Mouse (Mus musculus): ENCODE measurements around the gene Ciz1.

The Ciz1 gene

GRCm38 (mm10) chr2:32380001-32380500 lies 27.9 kb downstream of the Ciz1 start:
- no peak for DNase-seq (ENCODE audit: low spot score in 2 of 2)

- peak; percentile 41 to 50 for DNase-seq (ENCODE audit: low spot score in 2 of 2)
Observed at GRCm38 (mm10) chr2:32381141-32381774, 29.1 kb downstream of the Ciz1 start.

GRCm38 (mm10) chr2:32381775-32382223 lies 29.7 kb downstream of the Ciz1 start, which contains the start of gene 1110008P14Rik:
Gene 1110008P14Rik, minus strand, starts transcription at chr2:32381938.
- DNase-seq (ENCODE audit: low spot score in 2 of 2) = peak; percentile 71 to 86

GRCm38 (mm10) chr2:32382689-32383088 lies 30.6 kb downstream of the Ciz1 start:
- no peak for DNase-seq (ENCODE audit: low spot score in 2 of 2)

- DNase-seq (ENCODE audit: low spot score in 2 of 2) = no peak
Observed at GRCm38 (mm10) chr2:32387706-32388490, 35.8 kb downstream of the Ciz1 start, which contains the start of gene Lcn2. Gene Lcn2, minus strand, starts transcription at chr2:32388252.

GRCm38 (mm10) chr2:32389157-32389556 lies 37.0 kb downstream of the Ciz1 start:
- DNase-seq (ENCODE audit: low spot score in 2 of 2) = no peak

DNA sequence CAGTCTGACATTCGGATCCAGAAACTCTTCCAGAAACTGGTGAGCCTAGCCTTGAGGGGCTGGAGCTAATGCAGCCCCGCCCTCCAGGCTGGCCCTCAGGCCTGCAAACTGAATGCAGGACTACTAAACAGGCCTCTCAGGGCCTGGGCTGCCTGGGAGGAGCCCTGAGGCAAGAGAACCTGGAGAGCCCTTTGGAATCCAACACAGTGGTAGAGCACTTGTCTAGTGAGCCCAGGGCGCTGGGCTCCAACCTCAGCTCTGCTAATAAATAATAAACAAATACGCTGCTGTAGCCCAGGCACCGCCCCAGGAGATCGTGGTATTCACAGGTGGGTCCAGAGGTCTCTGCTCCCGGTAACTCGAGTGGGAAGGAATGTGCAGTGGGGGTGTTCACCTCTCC lies 38.7 kb downstream of the Ciz1 start:
- no peak for DNase-seq (ENCODE audit: low spot score in 2 of 2)

GRCm38 (mm10) chr2:32392063-32392462 lies 39.9 kb downstream of the Ciz1 start:
- no peak for DNase-seq (ENCODE audit: low spot score in 2 of 2)

DNA sequence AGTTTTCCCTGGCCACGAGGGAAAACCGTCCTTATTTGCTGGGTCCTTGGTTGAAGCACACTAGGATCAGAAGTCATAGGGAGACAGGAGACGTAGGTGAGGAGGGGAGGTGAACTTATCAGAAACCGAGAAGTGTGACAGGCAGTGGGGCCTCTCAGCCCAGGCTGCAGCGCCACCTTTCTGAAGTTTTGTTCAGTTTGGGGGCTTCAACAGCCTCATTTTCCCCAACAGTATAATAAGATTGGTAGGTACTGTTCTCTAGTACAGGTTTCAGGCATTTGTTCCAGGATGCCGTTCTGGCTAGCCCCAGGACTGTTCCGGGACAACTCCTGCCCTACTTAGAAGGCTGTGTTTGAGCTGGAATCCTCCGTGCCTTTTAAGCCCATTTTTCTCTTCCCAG lies 42.8 kb downstream of the Ciz1 start:
- DNase-seq (ENCODE audit: low spot score in 2 of 2) = peak in 1 of 2 experiments; percentile 28

- DNase-seq (ENCODE audit: low spot score in 2 of 2) = peak; percentile 54 to 83
Observed at GRCm38 (mm10) chr2:32395484-32395945, 43.4 kb downstream of the Ciz1 start, which contains the start of gene Ptges2. Gene Ptges2, plus strand, starts transcription at chr2:32395896.

GRCm38 (mm10) chr2:32395946-32396621 lies 44.0 kb downstream of the Ciz1 start:
- peak; percentile 70 to 81 for DNase-seq (ENCODE audit: low spot score in 2 of 2)

GRCm38 (mm10) chr2:32396695-32397094 lies 44.6 kb downstream of the Ciz1 start:
- DNase-seq (ENCODE audit: low spot score in 2 of 2) = no peak

GRCm38 (mm10) chr2:32404663-32405062 lies 52.5 kb downstream of the Ciz1 start:
- DNase-seq (ENCODE audit: low spot score in 2 of 2) = peak; percentile 93 to 95

DNA sequence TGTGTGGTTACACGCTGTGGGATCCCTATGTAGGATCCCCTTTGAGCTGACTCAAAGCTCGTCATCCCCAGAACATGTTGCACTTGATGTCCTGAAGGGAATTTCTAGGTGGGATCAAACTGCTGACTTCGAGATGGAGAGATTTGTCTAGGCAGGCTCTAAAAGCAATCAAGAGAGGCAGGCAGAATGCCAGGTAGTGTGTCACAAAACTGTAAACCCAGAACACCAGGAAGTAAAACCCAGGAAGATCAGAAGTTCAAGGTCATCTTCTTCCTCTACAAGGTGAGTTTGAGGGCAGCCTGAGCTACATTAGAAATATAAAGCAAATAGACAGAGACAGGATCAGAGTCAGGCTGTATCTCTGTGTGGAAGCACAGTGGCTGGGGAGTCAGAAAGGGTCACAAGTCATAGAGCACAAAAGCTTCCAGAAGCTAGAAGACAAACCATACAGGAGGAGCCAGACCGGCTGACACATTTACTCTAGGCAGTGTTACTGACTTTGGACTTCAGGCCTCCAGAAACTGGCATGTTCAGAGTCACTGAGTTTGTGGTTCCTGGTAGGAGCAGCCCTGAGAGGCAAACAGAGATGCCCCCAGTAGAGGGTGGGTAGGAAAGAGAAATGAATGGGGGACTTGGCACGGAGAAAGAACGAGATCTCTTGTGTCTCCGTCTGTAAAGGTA lies 55.2 kb downstream of the Ciz1 start:
- no peak for DNase-seq (ENCODE audit: low spot score in 2 of 2)

DNA sequence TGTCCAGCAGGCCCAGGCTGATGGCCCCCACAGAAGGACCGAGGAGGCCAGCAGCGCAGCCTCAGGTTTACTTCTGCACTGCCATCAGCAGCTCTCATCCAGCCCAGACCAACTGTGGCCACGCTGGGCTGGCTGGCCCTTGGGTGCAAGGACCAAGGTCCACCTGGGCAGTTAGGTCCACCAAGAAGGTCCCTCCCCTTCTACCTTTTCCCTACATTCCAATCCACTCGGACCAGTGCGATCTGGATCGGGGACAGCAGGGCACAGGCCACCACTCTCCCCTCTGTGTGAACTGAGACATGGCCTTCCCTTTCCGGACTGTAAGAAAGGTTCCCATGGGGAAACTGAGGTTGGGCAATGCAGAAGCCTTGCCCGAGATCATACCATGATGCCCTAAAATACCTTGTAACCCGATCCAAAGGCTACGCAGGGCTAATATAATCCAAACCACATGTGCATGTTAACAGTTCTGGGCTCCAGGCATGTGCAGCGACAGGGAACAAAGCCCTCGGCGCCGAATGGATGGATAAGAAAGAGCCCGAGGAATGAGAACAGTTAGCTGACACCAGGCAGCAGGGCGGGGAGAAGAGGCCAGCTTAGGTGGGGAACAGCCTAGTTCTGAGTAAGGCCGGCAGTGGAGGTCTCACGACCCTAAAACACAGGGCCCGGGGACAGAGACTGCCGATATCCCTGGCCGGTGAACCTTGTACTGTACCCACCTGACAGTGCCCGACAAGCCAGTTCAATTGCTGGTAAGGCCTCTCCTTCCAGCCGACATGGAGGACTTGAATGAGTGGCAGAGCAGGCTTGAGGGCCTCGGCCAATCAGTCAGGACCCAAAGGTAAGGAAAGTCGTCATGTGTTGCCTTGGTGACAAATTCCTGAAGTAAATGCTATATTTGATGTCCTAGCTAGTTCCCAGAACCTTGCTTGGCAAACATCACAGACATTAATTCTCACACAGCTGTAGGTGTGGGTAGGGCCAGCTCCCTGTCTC lies 56.6 kb downstream of the Ciz1 start:
- DNase-seq (ENCODE audit: low spot score in 2 of 2) = no peak

DNA sequence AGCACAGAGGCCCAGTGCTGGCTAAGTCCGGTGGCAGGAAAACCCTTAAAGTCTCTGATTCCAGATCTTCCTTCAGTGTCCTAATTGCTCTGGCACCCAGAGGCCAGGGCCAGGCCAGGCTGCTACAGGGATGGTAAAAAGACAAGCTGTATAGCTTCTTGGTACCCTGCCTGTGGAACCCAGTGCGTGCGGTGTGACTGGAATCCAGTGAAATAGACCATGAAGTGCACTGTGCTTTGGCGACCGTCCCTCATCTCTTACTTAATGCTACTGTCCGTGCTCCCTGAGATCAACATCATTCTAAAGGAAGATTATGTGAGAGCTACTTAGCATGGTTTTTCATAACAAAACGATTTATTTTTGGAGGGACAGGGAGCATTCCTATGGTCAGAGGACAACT lies 59.3 kb downstream of the Ciz1 start:
- no peak for DNase-seq (ENCODE audit: low spot score in 2 of 2)

DNA sequence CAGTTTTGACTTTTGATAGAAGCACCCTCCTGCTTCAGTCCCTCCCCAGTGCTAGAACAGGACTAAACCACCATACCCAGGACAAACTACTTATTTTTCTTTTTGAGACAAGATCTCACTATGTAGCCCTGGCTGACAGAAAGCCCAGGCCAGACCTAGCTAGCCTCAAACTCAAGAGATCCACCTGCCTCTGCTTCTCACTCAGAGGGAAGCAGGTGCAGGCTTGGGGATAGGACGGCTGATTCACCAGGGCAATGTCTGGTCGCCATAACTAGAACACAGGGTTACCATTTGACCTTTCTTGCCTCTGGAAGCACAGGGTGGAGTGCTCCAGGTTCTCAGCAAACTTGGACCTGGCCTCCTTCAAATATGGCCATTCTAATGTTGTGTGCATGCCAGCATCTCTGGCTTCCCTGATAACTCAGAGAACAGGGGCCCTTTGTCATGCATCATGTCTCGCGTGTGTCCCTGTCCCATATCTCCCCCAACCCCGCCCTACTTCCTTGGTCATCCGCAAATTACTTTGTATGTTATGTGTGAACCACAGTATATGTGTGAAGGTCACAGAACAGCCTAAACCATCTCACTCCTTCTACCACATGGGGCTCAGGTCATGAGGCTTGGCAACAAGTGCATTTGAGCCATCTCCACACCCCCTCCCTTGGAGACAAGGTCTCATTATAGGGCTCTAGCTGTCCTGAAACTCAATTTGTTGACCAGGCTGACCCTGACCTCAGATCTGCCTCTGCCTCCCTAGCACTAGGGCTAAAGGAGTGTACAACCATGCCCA lies 60.8 kb downstream of the Ciz1 start:
- no peak for DNase-seq (ENCODE audit: low spot score in 2 of 2)

DNA sequence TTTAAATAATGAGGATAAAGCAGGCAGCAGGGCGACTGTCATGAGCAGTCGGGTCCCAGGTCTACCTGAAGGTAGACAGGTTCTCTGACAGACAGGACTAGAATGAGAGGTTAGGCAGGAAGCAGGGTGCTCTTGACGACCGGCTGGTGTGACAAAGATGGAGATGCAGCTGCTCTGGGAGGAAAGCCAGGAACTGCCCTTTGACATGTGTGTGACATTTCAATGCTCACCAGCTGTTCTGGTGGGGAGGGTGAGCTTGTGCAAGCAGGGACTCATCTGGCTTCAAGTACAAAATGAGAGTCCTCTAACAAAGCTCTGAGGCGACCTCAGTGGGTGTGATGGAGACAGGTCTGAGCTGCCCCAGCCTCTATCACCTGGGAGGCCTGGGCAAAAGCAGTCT lies 61.8 kb downstream of the Ciz1 start:
- no peak for DNase-seq (ENCODE audit: low spot score in 2 of 2)

DNA sequence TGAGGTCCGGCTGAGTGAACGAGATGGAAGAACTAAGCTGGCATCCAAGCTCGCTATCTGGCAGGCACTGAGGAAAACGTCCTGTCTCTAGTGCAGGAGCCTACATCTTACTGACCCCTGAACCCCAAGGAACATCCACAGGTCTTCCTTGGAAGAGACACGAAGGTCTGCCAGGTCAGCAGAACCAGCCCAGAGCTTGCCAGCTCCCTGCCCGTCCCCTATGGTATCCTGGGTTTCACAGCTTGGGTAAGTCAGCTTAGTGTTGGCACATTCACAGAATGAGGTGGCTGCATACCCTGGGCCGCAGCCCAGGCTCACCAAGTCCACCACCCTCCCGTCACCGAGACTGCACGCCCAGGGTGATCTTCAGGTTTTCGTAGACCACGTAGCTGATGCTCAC lies 63.7 kb downstream of the Ciz1 start:
- no peak for DNase-seq (ENCODE audit: low spot score in 2 of 2)
